Mouse (Mus musculus) heart, postnatal 4 days (tissue): ENCODE results near the gene Pcp4. TPM values are rescaled to one million over a fixed set of nuclear protein-coding genes. Genes with fewer than 3 reads are reported as not detected.

Experiments
- total RNA-seq, 2 experiments: library from RNA; stranded (reverse); gene quantifications; 2 replicates each; pipeline ENCODE4 v1.2.3; 2021

The Pcp4 gene
- total RNA-seq, 2 experiments from 2014 or later: 0.67 to 0.74 TPM

Other genes starting within 250 kb of the Pcp4 start
- gene B3galt5, start 231.8 kb upstream of the Pcp4 start, total RNA-seq: not detected
- not detected for gene Itgb2l, start 24.0 kb upstream of the Pcp4 start, total RNA-seq